Mouse (Mus musculus) adipocyte (in vitro differentiated cells): ENCODE measurements around the gene Trim44.
A peak's percentile ranks its signal among the peaks of the same experiment; 100 is the strongest.

ENCODE experiments used
- DNase-seq: peaks from one replicate; pipeline ENCODE4 v3.0.0-alpha.2; 2016; ENCODE audit warnings: low spot score

Gene Trim44

GRCm38 (mm10) chr2:102406324-102407304 is 1.0 kb downstream of the Trim44 start:
- DNase-seq: no peak

- DNase-seq: no peak
These were observed 3.6 kb downstream of the Trim44 start for GRCm38 (mm10) chr2:102403982-102404381.

- no peak for DNase-seq
These were observed 4.3 kb downstream of the Trim44 start for GRCm38 (mm10) chr2:102403306-102403705.

GRCm38 (mm10) chr2:102401352-102401692 is 6.3 kb downstream of the Trim44 start:
- DNase-seq: no peak

- DNase-seq: peak; percentile 84
These were observed 6.8 kb downstream of the Trim44 start for GRCm38 (mm10) chr2:102400605-102401351.

GRCm38 (mm10) chr2:102399864-102400604 is 7.6 kb downstream of the Trim44 start:
- DNase-seq: no peak

GRCm38 (mm10) chr2:102396493-102396892 is 11.1 kb downstream of the Trim44 start:
- no peak for DNase-seq

GRCm38 (mm10) chr2:102393457-102393856 is 14.2 kb downstream of the Trim44 start:
- no peak for DNase-seq

- no peak for DNase-seq
These were observed 22.2 kb downstream of the Trim44 start for GRCm38 (mm10) chr2:102385328-102385902.

GRCm38 (mm10) chr2:102384496-102384895 is 23.1 kb downstream of the Trim44 start:
- no peak for DNase-seq

- no peak for DNase-seq
These were observed 23.6 kb downstream of the Trim44 start for GRCm38 (mm10) chr2:102384057-102384456.

GRCm38 (mm10) chr2:102383069-102383834 is 24.4 kb downstream of the Trim44 start:
- DNase-seq: no peak

GRCm38 (mm10) chr2:102382519-102382918 is 25.1 kb downstream of the Trim44 start:
- DNase-seq: no peak

- no peak for DNase-seq
These were observed 27.0 kb downstream of the Trim44 start for GRCm38 (mm10) chr2:102380581-102380980.

GRCm38 (mm10) chr2:102378928-102379327 is 28.7 kb downstream of the Trim44 start:
- no peak for DNase-seq

GRCm38 (mm10) chr2:102378381-102378780 is 29.2 kb downstream of the Trim44 start:
- DNase-seq: no peak

GRCm38 (mm10) chr2:102377370-102377769 is 30.3 kb downstream of the Trim44 start:
- no peak for DNase-seq

GRCm38 (mm10) chr2:102373406-102374105 is 34.1 kb downstream of the Trim44 start:
- no peak for DNase-seq

- no peak for DNase-seq
These were observed 34.9 kb downstream of the Trim44 start for GRCm38 (mm10) chr2:102372690-102373089.

- DNase-seq: no peak
These were observed 36.3 kb downstream of the Trim44 start for GRCm38 (mm10) chr2:102371332-102371731.
